Mouse (Mus musculus) neural tube, embryonic 14.5 days (tissue): ENCODE results near the gene Vmn1r137. TPM values are rescaled to one million over a fixed set of nuclear protein-coding genes. Genes with fewer than 3 reads are reported as not detected.
"Not testable (repeated sequence)": the region's sequence is repeated elsewhere in the genome, so short reads cannot be mapped to it uniquely, and the experiment has no call there.

Experiments used
- ATAC-seq: fragments of 200-750 bp; cut with Nextera tagmentation; 2 replicates; pipeline ENCODE4 v1.8.0; 2017; ENCODE audit warnings: low read depth, mild to moderate bottlenecking, moderate TSS enrichment, moderate library complexity
- H3K27ac ChIP-seq: fragments of 300-500 bp; sonication (generic); 2 replicates; pipeline ENCODE4 v1.5.1; 2014; ENCODE audit warnings: low read depth, mild to moderate bottlenecking, control low read depth, low read length, moderate library complexity, mixed read lengths
- H3K27me3 ChIP-seq: fragments of 300-500 bp; sonication (generic); 2 replicates; pipeline ENCODE4 v1.6.1; 2014; ENCODE audit warnings: low read length; ENCODE audit not compliant: control insufficient read depth, insufficient read depth
- H3K36me3 ChIP-seq: fragments of 300-500 bp; sonication (generic); 2 replicates; pipeline ENCODE4 v1.6.1; 2014; ENCODE audit warnings: low read length, mixed read lengths; ENCODE audit not compliant: control insufficient read depth, insufficient read depth
- H3K4me1 ChIP-seq: fragments of 300-500 bp; sonication (generic); 2 replicates; pipeline ENCODE4 v1.6.1; 2014; ENCODE audit warnings: low read length; ENCODE audit not compliant: control insufficient read depth, insufficient read depth
- H3K4me2 ChIP-seq: fragments of 300-500 bp; sonication (generic); 2 replicates; pipeline ENCODE4 v1.6.1; 2014; ENCODE audit warnings: mild to moderate bottlenecking, low read depth, low read length, control low read depth
- H3K4me3 ChIP-seq: fragments of 300-500 bp; sonication (generic); 2 replicates; pipeline ENCODE4 v1.5.1; 2014; ENCODE audit warnings: low read depth, low read length, control low read depth, mixed read lengths
- H3K9ac ChIP-seq: fragments of 300-500 bp; sonication (generic); replicated peaks from 2 replicates; pipeline ENCODE4 v1.6.1; 2014; ENCODE audit warnings: low read depth, mild to moderate bottlenecking, control low read depth, low read length, mixed read lengths
- H3K9me3 ChIP-seq: fragments of 300-500 bp; sonication (generic); 2 replicates; pipeline ENCODE4 v1.6.1; 2016; ENCODE audit warnings: low read length; ENCODE audit not compliant: control insufficient read depth
- WGBS: fragments of 180-500 bp; shearing (Covaris S2); extraction: QIAGEN DNeasy Blood & Tissue Kit; methylation state at CpG from one replicate; pipeline ENCODE4 v1.1.7; 2014; 5-methylcytosine and 5-hydroxymethylcytosine counted together
- polyA plus RNA-seq: library from polyadenylated mRNA; unstranded; fragments of >200 nt; fragmentation: Nextera tagmentation; extraction: Ambion mirVana; gene quantifications from 2 replicates; pipeline ENCODE4 v1.2.1, GENCODE M21; 2014

The Vmn1r137 gene
- not detected in 2 replicates for polyA plus RNA-seq

DNA sequence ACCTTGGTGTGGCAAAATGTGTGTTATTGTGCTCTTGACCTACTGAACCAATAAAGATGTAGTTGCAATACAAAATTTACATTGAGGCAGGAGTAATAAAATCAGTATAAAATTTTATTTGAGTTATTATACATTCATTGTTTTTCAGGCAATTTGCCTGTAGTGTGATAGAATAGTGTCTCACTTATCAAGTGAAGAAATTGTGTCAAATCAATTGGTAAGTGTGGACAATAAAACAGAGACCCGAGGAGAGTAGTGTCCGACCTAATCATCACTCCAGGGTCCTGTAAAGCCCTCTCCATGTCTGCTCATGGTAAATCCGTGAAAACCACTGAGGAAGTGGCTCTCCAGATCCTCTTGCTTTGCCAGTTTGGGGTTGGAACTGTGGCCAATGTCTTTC is at the start of gene Vmn1r137:
Gene Vmn1r137, plus strand, starts transcription at position 301 of the 400 bp plus-strand sequence.
- not testable (repeated sequence) for H3K4me2 ChIP-seq, H3K27me3 ChIP-seq, H3K36me3 ChIP-seq, ATAC-seq, H3K4me3 ChIP-seq, H3K4me1 ChIP-seq, H3K27ac ChIP-seq, H3K9ac ChIP-seq, H3K9me3 ChIP-seq
- no CpG with 5 or more reads among the region's 3 CpGs for WGBS

DNA sequence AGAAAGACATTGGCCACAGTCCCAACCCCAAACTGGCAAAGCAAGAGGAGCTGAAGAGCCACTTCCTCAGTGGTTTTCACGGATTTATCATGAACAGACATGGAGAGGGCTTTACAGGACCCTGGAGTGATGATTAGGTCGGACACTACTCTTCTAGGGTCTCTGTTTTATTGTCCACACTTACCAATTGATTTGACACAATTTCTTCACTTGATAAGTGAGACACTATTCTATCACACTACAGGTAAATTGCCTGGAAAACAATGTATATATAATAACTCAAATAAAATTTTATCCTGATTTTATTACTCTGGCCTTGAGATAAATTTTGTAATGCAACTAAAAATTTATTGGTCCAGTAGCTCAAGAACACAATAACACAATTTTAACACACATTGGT is 34.4 kb downstream of the Vmn1r137 start, which contains the start of gene Vmn1r138:
Gene Vmn1r138, minus strand, starts transcription at position 101 of the 400 bp plus-strand sequence.
- H3K4me1 ChIP-seq, H3K36me3 ChIP-seq, H3K27ac ChIP-seq, H3K9me3 ChIP-seq, ATAC-seq, H3K4me2 ChIP-seq, H3K27me3 ChIP-seq, H3K9ac ChIP-seq, H3K4me3 ChIP-seq: not testable (repeated sequence)
- no CpG with 5 or more reads among the region's 2 CpGs for WGBS

Other genes with a start within 250 kb of the Vmn1r137 start
- gene Gm4175, start 233.1 kb upstream of the Vmn1r137 start, polyA plus RNA-seq: not detected in 2 replicates
- gene Gm4177, start 197.9 kb upstream of the Vmn1r137 start, polyA plus RNA-seq: not detected in 2 replicates
- not detected in 2 replicates for gene Vmn1r135, start 162.2 kb upstream of the Vmn1r137 start, polyA plus RNA-seq
- gene Gm5725, start 150.3 kb upstream of the Vmn1r137 start, polyA plus RNA-seq: not detected in 2 replicates
- gene Gm5891, start 73.3 kb upstream of the Vmn1r137 start, polyA plus RNA-seq: not detected in 2 replicates
- not detected in 2 replicates for gene Vmn1r138, start 34.3 kb downstream of the Vmn1r137 start, polyA plus RNA-seq
- not detected in 2 replicates for gene Gm6176, start 61.7 kb downstream of the Vmn1r137 start, polyA plus RNA-seq
- not detected in 2 replicates for gene Vmn1r139, start 74.5 kb downstream of the Vmn1r137 start, polyA plus RNA-seq
- gene Gm16451, start 123.7 kb downstream of the Vmn1r137 start, polyA plus RNA-seq: not detected in 2 replicates
- not detected in 2 replicates for gene Gm10666, start 140.2 kb downstream of the Vmn1r137 start, polyA plus RNA-seq
- not detected in 2 replicates for gene Vmn1r142, start 169.4 kb downstream of the Vmn1r137 start, polyA plus RNA-seq
- not detected in 2 replicates for gene Vmn1r143, start 194.8 kb downstream of the Vmn1r137 start, polyA plus RNA-seq
- gene Gm8653, start 206.7 kb downstream of the Vmn1r137 start, polyA plus RNA-seq: not detected in 2 replicates
- gene Gm8453, start 234.9 kb downstream of the Vmn1r137 start, polyA plus RNA-seq: not detected in 2 replicates